Mouse (Mus musculus) bone marrow, adult 2 months (tissue): ENCODE measurements around the gene Cpne4.

ENCODE experiments used
- CTCF ChIP-seq: fragments of 200-500 bp; IDR thresholded peaks from 2 replicates; pipeline ENCODE4 v1.5.1; 2011; ENCODE audit warnings: low read length, control low read depth; ENCODE audit not compliant: control insufficient read depth, insufficient read depth
- POLR2A ChIP-seq: fragments of 200-500 bp; IDR thresholded peaks from 2 replicates; pipeline ENCODE4 v1.6.1; 2011; ENCODE audit warnings: low read depth, mild to moderate bottlenecking, control low read depth, low read length, borderline replicate concordance; ENCODE audit not compliant: control insufficient read depth

DNA sequence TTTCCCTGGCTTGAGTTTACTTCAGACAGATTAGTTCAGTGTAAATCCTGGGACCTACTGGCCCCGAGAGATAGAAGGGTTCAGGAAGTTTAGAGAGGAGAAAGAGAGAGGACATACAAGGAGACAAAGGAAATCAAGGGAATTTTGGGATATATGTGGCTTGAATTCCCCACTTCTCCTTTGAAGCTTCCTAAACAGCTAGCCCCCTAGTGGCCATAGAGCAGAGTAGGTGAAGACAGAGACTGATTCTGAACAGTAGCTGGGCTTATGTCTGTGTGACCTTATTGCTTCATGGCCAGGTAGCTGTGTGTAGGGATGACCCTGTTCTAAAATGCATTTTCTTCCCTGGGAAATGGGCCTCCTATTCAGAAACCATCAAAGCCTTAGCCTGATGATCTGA lies 129.6 kb downstream of the Cpne4 start:
- no peak for TF ChIP-seq CTCF
- no peak for TF ChIP-seq POLR2A
